8 mouse cellular contexts compared by ENCODE assay signal in genomic region chr13:3406236-3407017, GRCm38 (mm10).
DNase-seq lines count a peak whose midpoint lies in the region; ATAC-seq and TF ChIP-seq lines count a peak whose summit lies in the region.
"Not testable (repeated sequence)": the region's sequence is repeated elsewhere in the genome, so short reads cannot be mapped to it uniquely, and the experiment has no call there.

No protein-coding gene starts in this region.

- H3K9ac ChIP-seq in hindbrain, embryonic 13.5 days; lung, embryonic 14.5 days: not testable (repeated sequence)

- H3K27ac ChIP-seq in hindbrain, embryonic 13.5 days; lung, embryonic 14.5 days (ENCODE audit: low read depth): not testable (repeated sequence)

- DNase-seq in NIH3T3 (ENCODE audit: low read depth) = peak; percentile 100
- DNase-seq in cerebellum, adult 9-11 months = peak; percentile 78
- DNase-seq in frontal cortex, postnatal 10 days (ENCODE audit: low spot score in 2 of 2) = peak; percentile 29 to 50
- peak; percentile 85 for DNase-seq in layer of hippocampus, adult 9-11 months
- peak; percentile 88 for DNase-seq in lung, embryonic 14.5 days
- peak; percentile 50 for DNase-seq in retina, adult 2 months (ENCODE audit: low read depth, low spot score)
- peak; percentile 77 for DNase-seq in thymus, postnatal 25 days

- H3K4me1 ChIP-seq in hindbrain, embryonic 13.5 days (replicated peaks); lung, embryonic 14.5 days (ENCODE audit: insufficient read depth): not testable (repeated sequence)

- H3K27me3 ChIP-seq in hindbrain, embryonic 13.5 days; lung, embryonic 14.5 days (ENCODE audit: insufficient read depth, low read length): not testable (repeated sequence)

- not testable (repeated sequence) for H3K36me3 ChIP-seq in hindbrain, embryonic 13.5 days; lung, embryonic 14.5 days (ENCODE audit: insufficient read depth)

- 47% methylated on average over 8 of the region's 8 CpGs for WGBS in hindbrain, embryonic 13.5 days
- WGBS in lung, embryonic 14.5 days = 36% methylated on average over 8 of the region's 8 CpGs

- peak; percentile 81 for TF ChIP-seq CTCF in lung, embryonic 14.5 days (IDR thresholded peaks at IDR 0.05; ENCODE audit: low read depth)

- not testable (repeated sequence) for H3K4me2 ChIP-seq in hindbrain, embryonic 13.5 days; lung, embryonic 14.5 days

- H3K4me3 ChIP-seq in hindbrain, embryonic 13.5 days; lung, embryonic 14.5 days (ENCODE audit: low read depth, low read length): not testable (repeated sequence)

- peak; percentile 43; the same call in 1 of the 2 replicates for ATAC-seq in hindbrain, embryonic 13.5 days (ENCODE audit: low FRiP score)
- ATAC-seq in lung, embryonic 14.5 days (ENCODE audit: insufficient read depth) = peak; percentile 70

- not testable (repeated sequence) for H3K9me3 ChIP-seq in hindbrain, embryonic 13.5 days; lung, embryonic 14.5 days (ENCODE audit: low read depth, low read length)

Comparison
In these comparisons a context has a peak if more than half of its experiments do, and no peak if none do; other contexts are left out.
1. DNase-seq: peak in every context shown above with its lines; median percentile 100 in NIH3T3; 88 in lung, embryonic 14.5 days; 85 in layer of hippocampus, adult 9-11 months; 78 in cerebellum, adult 9-11 months; 77 in thymus, postnatal 25 days; 50 in retina, adult 2 months; 40 in frontal cortex, postnatal 10 days.